Mouse (Mus musculus): ENCODE measurements at regions not wholly inside any gene's neighbourhood (a gene's known extent, or its start where the extent isn't known, plus 50 kb on each side); places are given as distances from the start of the nearest gene placed in this dataset.

GRCm38 (mm10) chr2:48733936-48734335, 80.0 kb upstream of the Acvr2a start:
- ATAC-seq (ENCODE audit: insufficient read depth, low FRiP score): no peak
- Histone ChIP-seq H3K36me3 (ENCODE audit: control insufficient read depth, insufficient read depth, low read length) (no peaks in the 10 kb centered on the region), H3K27me3 (ENCODE audit: control insufficient read depth, insufficient read depth, low read length) (no peaks in the 10 kb centered on the region), H3K9me3 (replicated peaks; ENCODE audit: control insufficient read depth, low read length) (no peaks in the 10 kb centered on the region), H3K4me1 (ENCODE audit: control insufficient read depth, insufficient read depth, low read length) (no peaks in the 10 kb centered on the region), H3K27ac (ENCODE audit: low read length) (no peak overlapping the region), H3K9ac (ENCODE audit: low read length) (no peak overlapping the region), H3K4me3 (replicated peaks; ENCODE audit: low read length) (no peak overlapping the region), H3K4me2 (ENCODE audit: low read depth, low read length) (no peak overlapping the region)
- 84% methylated on average over 1 of the region's 1 CpGs for WGBS

GRCm38 (mm10) chr2:48734521-48734920, 79.4 kb upstream of the Acvr2a start:
- no peak for ATAC-seq (ENCODE audit: insufficient read depth, low FRiP score)
- Histone ChIP-seq H3K4me2 (ENCODE audit: low read depth, low read length) (no peak overlapping the region), H3K4me1 (ENCODE audit: control insufficient read depth, insufficient read depth, low read length) (no peaks in the 10 kb centered on the region), H3K27ac (ENCODE audit: low read length) (no peak overlapping the region), H3K9ac (ENCODE audit: low read length) (no peak overlapping the region), H3K27me3 (ENCODE audit: control insufficient read depth, insufficient read depth, low read length) (no peaks in the 10 kb centered on the region), H3K36me3 (ENCODE audit: control insufficient read depth, insufficient read depth, low read length) (no peaks in the 10 kb centered on the region), H3K4me3 (replicated peaks; ENCODE audit: low read length) (no peak overlapping the region), H3K9me3 (replicated peaks; ENCODE audit: control insufficient read depth, low read length) (0 out of 2 replicates have a peak, but pooled peaks cover 3% of the 10 kb centered on the region)
- WGBS: 82% methylated on average over 6 of the region's 6 CpGs

- 55% methylated on average over 2 of the region's 2 CpGs for WGBS
- H3K9ac ChIP-seq (ENCODE audit: low read length): no peak overlapping the region
- no peaks in the 10 kb centered on the region for H3K4me1 ChIP-seq (ENCODE audit: control insufficient read depth, insufficient read depth, low read length)
- H3K27me3 ChIP-seq (ENCODE audit: control insufficient read depth, insufficient read depth, low read length): no peaks in the 10 kb centered on the region
- H3K27ac ChIP-seq (ENCODE audit: low read length): no peak overlapping the region
- 0 out of 2 replicates have a peak, but pooled peaks cover 3% of the 10 kb centered on the region for H3K9me3 ChIP-seq (replicated peaks; ENCODE audit: control insufficient read depth, low read length)
- H3K4me3 ChIP-seq (replicated peaks; ENCODE audit: low read length): no peak overlapping the region
- H3K4me2 ChIP-seq (ENCODE audit: low read depth, low read length): no peak overlapping the region
- no peaks in the 10 kb centered on the region for H3K36me3 ChIP-seq (ENCODE audit: control insufficient read depth, insufficient read depth, low read length)
- ATAC-seq (ENCODE audit: insufficient read depth, low FRiP score): no peak
These were observed 77.6 kb upstream of the Acvr2a start for GRCm38 (mm10) chr2:48736312-48736711.

Measured in stomach, embryonic 16.5 days (tissue).